Mouse (Mus musculus) kidney, postnatal 14 days (tissue): ENCODE data around the gene Col4a3.

Experiments
- DNase-seq: peaks from one replicate; pipeline ENCODE4 v3.0.0; 2022; ENCODE audit warnings: mixed read lengths

The Col4a3 gene

DNA sequence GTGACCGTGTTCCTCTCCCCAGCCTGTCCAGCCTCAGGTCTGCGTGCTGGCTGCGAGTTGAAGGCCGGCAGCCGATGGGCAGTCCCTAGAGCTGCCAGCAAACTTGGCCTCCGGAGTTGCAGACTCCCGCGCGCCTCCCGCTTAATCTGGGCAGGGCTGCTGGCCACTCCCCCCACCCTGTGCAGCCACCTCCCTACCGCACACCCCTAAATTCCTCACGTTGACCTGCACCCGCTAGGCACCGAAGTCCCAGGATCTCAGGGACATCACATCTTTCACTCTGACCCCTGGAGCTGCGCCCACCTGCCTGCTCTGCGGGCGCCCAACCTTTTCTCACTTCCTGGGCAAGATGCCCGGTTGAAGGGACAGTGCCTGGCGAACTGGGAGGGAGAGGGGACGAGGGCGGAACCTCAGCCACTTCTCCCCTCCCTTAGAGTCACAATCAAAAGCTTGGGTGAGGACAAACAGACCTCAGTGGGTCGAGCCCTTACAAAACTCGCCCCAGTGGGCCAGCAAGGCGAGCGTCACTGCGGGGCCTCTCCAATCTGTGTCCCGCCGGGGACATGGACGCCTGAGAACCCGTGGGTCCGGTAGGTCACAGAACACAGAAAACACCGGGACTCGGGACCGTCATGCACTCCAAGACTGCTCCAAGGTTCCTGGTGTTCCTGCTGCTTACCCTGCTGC lies at the start of gene Col4a3, which contains the start of gene Col4a4:
Gene Col4a3, plus strand, starts transcription at position 209 of the 687 bp plus-strand sequence.
Gene Col4a4, minus strand, starts transcription at position 137 of the 687 bp plus-strand sequence.
- DNase-seq = peak; percentile 86

DNA sequence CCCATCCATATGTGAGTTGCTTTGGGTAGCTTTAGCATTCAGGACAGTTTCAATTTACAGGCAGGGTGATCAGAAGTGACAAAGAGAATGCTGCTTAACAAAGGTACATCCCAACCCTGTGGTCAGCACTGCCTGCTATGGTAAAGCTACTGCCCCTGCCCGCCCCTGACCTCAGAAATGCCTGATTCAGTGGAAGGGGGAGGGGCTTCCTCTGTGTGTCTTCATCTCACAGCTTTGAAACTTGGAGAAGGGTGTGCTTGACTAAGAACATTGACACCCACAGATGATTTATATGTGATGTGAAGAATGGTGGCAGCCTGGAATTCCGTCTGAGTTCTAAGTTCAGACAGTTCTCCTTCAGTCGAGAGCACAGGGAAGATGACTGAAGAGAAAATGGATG lies 48.9 kb upstream of the Col4a3 start:
- no peak for DNase-seq

DNA sequence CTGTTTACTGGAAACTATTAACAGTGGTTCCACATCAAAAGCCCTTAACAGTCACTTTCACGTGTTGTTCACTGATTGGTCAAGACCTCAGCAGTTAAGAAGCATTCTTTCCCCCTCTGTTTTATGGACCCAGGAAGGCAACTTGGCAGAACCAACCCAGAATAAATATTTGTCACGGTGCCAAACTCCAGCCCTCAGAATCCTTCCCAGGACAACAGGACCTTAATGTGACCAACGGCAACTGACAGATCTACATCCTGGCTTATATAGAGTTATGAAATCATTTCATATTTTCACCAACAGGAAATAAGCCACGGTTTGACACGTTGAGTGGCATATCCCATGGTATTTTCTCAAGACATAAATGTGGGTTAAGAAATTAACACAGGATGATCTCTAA lies 46.7 kb upstream of the Col4a3 start:
- no peak for DNase-seq

DNA sequence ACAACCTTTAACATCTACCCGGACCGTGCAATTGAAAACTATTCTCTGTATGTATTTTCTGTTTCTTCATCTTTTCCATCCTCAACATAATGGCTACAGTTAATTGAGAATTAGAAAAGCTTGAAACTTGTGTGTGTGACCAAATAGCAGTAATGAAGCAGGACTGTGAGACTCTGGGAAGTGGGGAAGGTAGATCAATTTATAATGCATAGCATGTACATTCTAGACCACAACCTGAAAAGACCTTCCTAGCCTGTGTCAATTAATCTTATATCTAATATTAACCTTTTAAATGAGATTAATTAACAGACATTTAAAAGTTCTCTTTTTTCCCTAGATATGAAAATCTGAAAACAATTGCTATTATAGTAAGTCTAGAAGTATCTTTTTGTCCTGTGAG lies 42.8 kb upstream of the Col4a3 start:
- DNase-seq = no peak

GRCm38 (mm10) chr1:82544419-82545185 lies 42.1 kb upstream of the Col4a3 start:
- peak; percentile 12 for DNase-seq

DNA sequence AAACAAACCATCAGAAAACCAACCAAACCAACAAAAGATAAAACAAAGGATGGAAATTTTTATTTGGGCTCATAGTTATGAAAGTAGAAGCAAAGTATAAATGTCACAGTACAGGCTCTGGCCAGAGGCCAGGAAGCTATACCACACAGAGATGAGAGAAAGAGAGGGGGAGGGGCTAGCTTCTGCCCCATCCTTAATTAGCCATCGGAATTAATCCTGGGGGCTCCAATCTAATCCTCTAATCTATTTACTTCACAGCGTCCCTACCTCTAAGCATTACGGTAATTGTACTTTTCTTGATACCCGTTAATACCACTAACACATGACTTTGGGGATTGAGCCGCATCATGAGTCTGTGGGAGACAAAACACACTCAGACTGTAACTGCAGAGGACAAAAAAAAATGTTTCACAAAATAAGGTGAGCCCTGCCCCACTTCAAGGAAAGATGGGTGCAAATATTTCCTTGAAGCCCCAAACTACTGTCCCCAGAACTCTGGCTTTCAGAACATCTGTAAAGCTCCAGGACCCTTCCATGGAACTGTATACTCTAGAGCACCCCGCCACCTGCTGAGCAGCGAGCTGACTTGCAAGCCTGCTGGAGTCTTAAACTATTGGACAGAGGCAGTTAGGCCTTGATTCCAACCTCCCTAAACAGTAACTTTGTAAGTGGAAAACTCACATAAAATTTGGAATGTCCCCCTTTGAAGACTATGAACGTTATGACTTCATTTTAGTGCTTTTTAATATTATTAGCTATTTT lies 41.3 kb upstream of the Col4a3 start:
- peak; percentile 33 for DNase-seq

DNA sequence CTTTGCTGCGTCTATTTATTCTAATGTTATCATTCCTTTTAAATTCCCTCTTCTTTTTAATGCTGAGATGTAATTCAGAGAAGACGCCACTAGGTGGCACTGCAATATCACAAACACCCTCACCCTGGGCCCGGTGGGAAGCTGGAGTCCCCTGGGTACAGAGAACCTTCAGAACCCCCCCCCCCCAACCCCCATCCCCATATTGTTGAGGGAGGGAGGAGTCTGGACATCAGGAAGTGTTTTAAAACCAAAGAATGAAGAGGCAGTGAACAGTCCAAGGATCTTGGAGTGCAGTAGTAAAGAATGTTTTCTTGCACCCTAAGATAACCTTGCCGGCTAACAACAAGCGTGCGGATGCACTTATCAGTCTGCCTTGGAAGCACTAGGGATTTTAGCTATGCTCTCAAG lies 32.3 kb upstream of the Col4a3 start:
- peak; percentile 50 for DNase-seq

GRCm38 (mm10) chr1:82554889-82555288 lies 31.8 kb upstream of the Col4a3 start:
- no peak for DNase-seq

GRCm38 (mm10) chr1:82560223-82560622 lies 26.5 kb upstream of the Col4a3 start:
- no peak for DNase-seq

DNA sequence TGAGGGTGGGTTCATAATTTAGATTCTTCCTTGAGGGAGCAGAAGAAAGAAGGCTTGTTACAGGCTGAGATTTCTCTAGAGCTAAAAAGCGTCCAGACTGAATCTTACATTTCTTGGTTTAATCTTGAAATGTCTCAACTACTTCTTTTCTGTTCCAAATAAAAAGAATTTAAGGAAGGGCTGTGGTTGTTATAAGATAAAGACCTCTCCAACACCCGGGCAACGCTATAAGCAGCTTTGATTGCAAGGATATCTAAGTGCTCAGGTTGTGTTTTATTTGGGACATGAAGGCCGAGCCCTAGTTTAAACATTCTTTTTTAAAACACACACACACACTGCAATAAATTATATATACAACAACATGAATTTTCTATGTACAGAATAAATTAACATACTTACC lies 17.3 kb upstream of the Col4a3 start:
- DNase-seq = no peak

GRCm38 (mm10) chr1:82571758-82572157 lies 15.0 kb upstream of the Col4a3 start:
- no peak for DNase-seq

DNA sequence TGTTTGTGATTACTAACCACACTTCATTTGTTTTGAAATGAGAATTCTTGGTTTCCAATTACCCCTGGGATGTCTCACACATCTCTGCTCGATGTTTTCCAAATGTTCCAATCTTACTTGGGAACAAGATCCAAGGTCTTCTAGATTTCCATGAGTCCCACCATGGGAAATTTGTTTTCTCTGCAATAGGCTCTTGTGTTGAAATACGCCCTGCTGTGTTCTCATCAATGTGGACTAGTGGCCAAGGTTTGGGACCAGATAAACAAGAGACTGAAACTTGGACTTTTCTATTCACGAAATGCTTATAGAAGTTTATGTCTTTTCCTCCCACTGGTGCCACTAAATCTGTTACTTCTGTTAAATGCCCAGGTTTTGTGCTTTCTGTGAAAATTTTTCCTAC lies 11.0 kb upstream of the Col4a3 start:
- no peak for DNase-seq

DNA sequence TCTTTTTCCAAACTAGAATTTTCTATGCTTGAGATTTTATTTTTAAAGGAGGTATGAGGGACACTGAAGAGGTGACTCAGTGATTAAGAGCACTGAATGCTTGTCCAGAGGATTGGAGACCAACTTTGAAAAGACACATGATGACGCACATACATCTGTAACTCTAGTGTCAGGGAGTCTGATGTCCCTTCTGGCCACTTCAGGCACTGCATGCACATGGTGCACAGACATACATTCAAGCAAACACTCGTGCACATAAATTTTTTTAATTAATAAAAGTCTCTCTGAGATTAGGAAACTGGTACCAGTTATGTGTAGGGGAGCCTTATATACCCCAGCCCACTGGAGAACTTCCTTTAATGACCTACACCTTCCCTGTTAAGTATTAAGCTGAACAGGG lies 10.5 kb upstream of the Col4a3 start:
- DNase-seq = no peak

DNA sequence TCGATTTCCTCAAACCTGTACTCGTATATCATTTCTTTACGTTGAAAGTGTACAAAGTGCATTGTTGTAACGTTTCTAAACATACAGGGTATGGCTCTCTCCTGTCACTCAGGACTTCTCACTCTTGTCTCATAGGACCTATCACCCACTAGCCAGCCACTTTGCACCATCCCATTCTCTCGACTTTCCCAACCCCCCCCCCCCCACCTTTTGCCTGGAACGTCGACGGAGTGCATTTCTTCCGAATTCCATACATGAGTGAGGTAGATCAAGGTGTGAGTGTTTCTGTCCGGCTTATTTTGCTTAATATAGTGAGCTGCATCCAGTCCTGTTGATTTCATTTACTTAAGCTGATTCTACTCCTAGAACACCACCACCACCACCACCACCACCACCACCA lies 9.4 kb upstream of the Col4a3 start:
- no peak for DNase-seq

- DNase-seq = peak; percentile 91
Measured at GRCm38 (mm10) chr1:82577915-82578314, 8.8 kb upstream of the Col4a3 start.

DNA sequence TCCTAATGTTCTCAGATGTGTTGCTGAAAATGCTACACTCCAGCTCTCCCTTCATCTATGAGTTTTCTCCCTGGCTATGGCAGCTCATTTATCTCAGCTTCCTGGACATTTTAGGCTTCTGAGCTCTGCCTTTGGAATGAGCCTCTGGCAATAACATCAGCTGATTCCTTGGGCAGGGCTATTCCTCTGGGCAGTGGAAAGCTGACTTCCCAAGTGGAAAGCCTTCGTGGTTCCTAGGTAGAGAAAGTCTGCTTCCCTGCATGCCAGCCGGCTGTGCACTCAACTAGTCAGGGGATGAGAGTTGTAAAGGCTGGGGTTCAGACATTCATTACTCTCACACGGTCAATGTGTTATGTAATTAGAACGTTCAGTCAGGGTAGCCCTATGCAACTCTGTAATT lies 8.4 kb upstream of the Col4a3 start:
- peak; percentile 55 for DNase-seq

DNA sequence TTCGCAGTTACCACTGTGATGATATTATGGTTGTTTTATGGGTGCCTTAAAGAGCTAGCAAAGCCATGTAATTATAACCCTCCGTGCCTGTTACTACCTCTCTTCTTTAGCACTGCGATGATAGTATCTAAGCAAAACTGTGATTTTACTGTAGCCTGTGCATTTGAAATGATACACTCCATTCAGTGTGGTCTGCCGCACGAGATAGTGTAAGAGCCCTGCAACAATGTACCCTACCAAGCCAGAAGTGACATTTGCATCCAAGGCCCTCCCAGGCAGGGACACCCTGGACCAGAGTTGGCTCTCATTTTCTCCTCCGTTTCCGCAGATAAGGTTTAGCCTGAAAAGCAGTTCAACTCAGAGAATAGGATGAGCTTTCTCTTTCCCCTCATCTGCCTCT lies 740 bp upstream of the Col4a3 start:
- no peak for DNase-seq

DNA sequence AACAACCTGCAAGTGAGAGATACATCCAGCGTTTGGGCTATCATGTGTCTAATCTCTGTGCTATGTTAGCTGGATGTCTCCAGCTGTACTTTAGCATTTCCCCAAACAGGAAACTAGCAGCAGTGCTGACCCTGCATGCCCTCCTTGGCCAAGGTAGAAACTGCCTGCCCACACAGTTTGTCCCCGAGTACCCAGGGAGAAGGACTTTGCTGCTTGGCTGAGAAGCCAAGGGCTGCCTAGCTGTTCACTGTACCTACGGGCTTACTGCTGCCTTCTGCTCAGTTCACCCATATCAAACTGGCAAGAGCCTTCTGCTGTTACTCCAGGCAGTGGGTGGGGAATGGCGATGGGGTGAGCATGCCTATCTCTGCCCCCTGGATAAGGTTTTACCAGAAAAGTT lies 3.5 kb downstream of the Col4a3 start:
- DNase-seq = peak; percentile 81

- DNase-seq = peak; percentile 91
Measured at GRCm38 (mm10) chr1:82596864-82597596, 10.3 kb downstream of the Col4a3 start.

DNA sequence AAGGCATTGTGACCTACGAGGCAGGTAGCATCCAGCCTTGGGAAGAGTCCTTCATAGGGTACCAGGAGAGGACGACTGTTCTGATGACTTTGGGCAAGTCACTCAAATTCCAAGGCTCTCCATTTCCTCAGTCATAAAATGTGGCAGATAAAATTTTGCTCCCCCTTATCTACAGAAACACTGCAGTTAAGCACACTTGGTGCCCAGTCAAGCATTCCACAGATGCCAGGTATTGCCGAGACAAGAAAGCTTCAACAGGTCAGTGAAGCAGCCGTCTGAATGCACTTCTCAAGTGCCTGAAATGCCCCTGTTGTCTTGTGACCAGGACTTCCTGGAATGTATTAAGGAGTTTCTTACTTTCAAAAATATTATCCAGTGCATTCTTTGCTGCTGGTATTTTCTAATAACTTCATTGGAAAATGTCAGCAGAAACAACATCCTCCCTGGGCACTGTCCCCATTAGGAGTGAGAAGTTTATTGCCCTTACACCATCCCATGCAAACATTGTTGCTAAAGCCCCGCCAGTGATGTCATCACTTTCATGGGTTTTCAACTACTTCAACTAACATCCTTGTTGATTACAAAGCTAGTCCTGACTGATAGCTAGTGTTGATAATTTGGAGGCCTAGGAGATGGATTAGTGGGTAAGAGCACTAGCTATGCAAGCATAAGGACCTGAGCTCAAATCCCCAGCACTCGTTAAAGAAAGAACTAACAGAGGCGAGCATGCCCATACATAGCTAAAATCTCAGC lies 16.7 kb downstream of the Col4a3 start:
- DNase-seq = no peak

- DNase-seq = no peak
Measured at GRCm38 (mm10) chr1:82605347-82605746, 18.6 kb downstream of the Col4a3 start.

GRCm38 (mm10) chr1:82605856-82606255 lies 19.1 kb downstream of the Col4a3 start:
- peak; percentile 75 for DNase-seq
